Mouse (Mus musculus) hindbrain, postnatal 0 days (tissue): Measurements from ENCODE around the gene Prpf18. TPM values are rescaled to one million over a fixed set of nuclear protein-coding genes. Genes with fewer than 3 reads are reported as not detected.

ENCODE experiments used
- ATAC-seq: fragments of 200-750 bp; cut with Nextera tagmentation; 2 replicates; pipeline ENCODE4 v1.8.0; 2017; ENCODE audit warnings: mild to moderate bottlenecking, moderate TSS enrichment, moderate library complexity
- DNase-seq: peaks from one replicate; pipeline ENCODE4 v3.0.0-alpha.2; 2015; ENCODE audit warnings: low spot score
- H3K27ac ChIP-seq: fragments of 300-500 bp; sonication (generic); 2 replicates; pipeline ENCODE4 v1.5.1; 2014; ENCODE audit warnings: mild to moderate bottlenecking
- H3K27me3 ChIP-seq: fragments of 300-500 bp; sonication (generic); 2 replicates; pipeline ENCODE4 v1.6.1; 2014; ENCODE audit warnings: low read length, mixed read lengths; ENCODE audit not compliant: insufficient read depth
- H3K36me3 ChIP-seq: fragments of 300-500 bp; sonication (generic); 2 replicates; pipeline ENCODE4 v1.6.1; 2014; ENCODE audit warnings: low read length, mixed read lengths; ENCODE audit not compliant: insufficient read depth
- H3K4me1 ChIP-seq: fragments of 300-500 bp; sonication (generic); 2 replicates; pipeline ENCODE4 v1.6.1; 2014; ENCODE audit warnings: antibody characterized with exemption, low read length, mixed read lengths; ENCODE audit not compliant: insufficient read depth
- H3K4me2 ChIP-seq: fragments of 300-500 bp; sonication (generic); 2 replicates; pipeline ENCODE4 v1.6.1; 2014; ENCODE audit warnings: low read depth, mild to moderate bottlenecking, low read length, moderate library complexity, mixed read lengths
- H3K4me3 ChIP-seq: fragments of 300-500 bp; sonication (generic); 2 replicates; pipeline ENCODE4 v1.5.1; 2014; ENCODE audit warnings: low read length
- H3K9ac ChIP-seq: fragments of 300-500 bp; sonication (generic); replicated peaks from 2 replicates; pipeline ENCODE4 v1.6.1; 2014; ENCODE audit warnings: mild to moderate bottlenecking, low read length, moderate library complexity, mixed read lengths
- H3K9me3 ChIP-seq: fragments of 300-500 bp; sonication (generic); 2 replicates; pipeline ENCODE4 v1.6.1; 2016; ENCODE audit warnings: low read length, mixed read lengths
- CTCF ChIP-seq: IDR thresholded peaks from 2 replicates; pipeline ENCODE4 v1.5.1; 2016; ENCODE audit warnings: antibody characterized with exemption, control low read depth, low read depth
- WGBS: fragments of 180-500 bp; shearing (Covaris S2); extraction: QIAGEN DNeasy Blood & Tissue Kit; methylation state at CpG from one replicate; pipeline ENCODE4 v1.1.7; 2014; 5-methylcytosine and 5-hydroxymethylcytosine counted together
- polyA plus RNA-seq: library from polyadenylated mRNA; unstranded; fragments of >200 nt; fragmentation: Nextera tagmentation; extraction: Ambion mirVana; gene quantifications from 2 replicates; pipeline ENCODE4 v1.2.1, GENCODE M21; 2015
- total RNA-seq: library from RNA; depleted of rRNA; stranded (reverse); fragments of >200 nt; gene quantifications from 2 replicates; pipeline ENCODE4 v1.2.3, GENCODE M21; 2014; rRNA removed

Prpf18 gene
- total RNA-seq (23.4 and 26.7 TPM in 2 replicates), polyA plus RNA-seq (27.1 and 28.9 TPM in 2 replicates)

GRCm38 (mm10) chr2:4651500-4652285, at the start of gene Prpf18:
TSS of gene Prpf18 (minus strand) at chr2:4652113.
- no peaks in the 10 kb centered on the region for H3K9me3 ChIP-seq
- no peaks in the 10 kb centered on the region for H3K36me3 ChIP-seq
- peak; percentile 96 for DNase-seq
- peak within 1 kb of the TSS; percentile 76 for H3K4me2 ChIP-seq
- 1% methylated on average over 40 of the region's 40 CpGs for WGBS
- H3K9ac ChIP-seq = peak within 1 kb of the TSS; percentile 82
- peak within 1 kb of the TSS; percentile 71 for H3K27ac ChIP-seq
- peaks cover 6% of the 10 kb centered on the region; the same call in 1 of the 2 replicates for H3K4me1 ChIP-seq
- peak; percentile 93 for ATAC-seq
- peak within 1 kb of the TSS; percentile 91 for H3K4me3 ChIP-seq
- no peaks in the 10 kb centered on the region for H3K27me3 ChIP-seq
- TF ChIP-seq CTCF = peak; percentile 89

GRCm38 (mm10) chr2:4679886-4680285, 28.0 kb upstream of the Prpf18 start:
- Histone ChIP-seq H3K4me3 (no peak overlapping the region), H3K4me1 (no peaks in the 10 kb centered on the region), H3K36me3 (no peaks in the 10 kb centered on the region), H3K9me3 (no peaks in the 10 kb centered on the region), H3K27me3 (no peaks in the 10 kb centered on the region), H3K27ac (no peak overlapping the region), H3K9ac (no peak overlapping the region), H3K4me2 (no peak overlapping the region)
- DNase-seq (no peak), ATAC-seq (no peak)
- WGBS = 80% methylated on average over 3 of the region's 3 CpGs
- no peak for TF ChIP-seq CTCF

- WGBS = 91% methylated on average over 8 of the region's 8 CpGs
- H3K36me3 ChIP-seq = no peaks in the 10 kb centered on the region
- no peaks in the 10 kb centered on the region for H3K4me1 ChIP-seq
- ATAC-seq = no peak
- no peaks in the 10 kb centered on the region for H3K27me3 ChIP-seq
- no peaks in the 10 kb centered on the region for H3K9me3 ChIP-seq
- no peak for TF ChIP-seq CTCF
- H3K27ac ChIP-seq = no peak overlapping the region
- H3K9ac ChIP-seq = no peak overlapping the region
- no peak overlapping the region for H3K4me3 ChIP-seq
- no peak overlapping the region for H3K4me2 ChIP-seq
- no peak for DNase-seq
Measured at GRCm38 (mm10) chr2:4671636-4672035, 19.7 kb upstream of the Prpf18 start.

- TF ChIP-seq CTCF = no peak
- H3K27ac ChIP-seq = no peak overlapping the region
- WGBS = 94% methylated on average over 8 of the region's 8 CpGs
- no peak for DNase-seq
- H3K4me3 ChIP-seq = no peak overlapping the region
- ATAC-seq = no peak
- no peak overlapping the region for H3K4me2 ChIP-seq
- no peaks in the 10 kb centered on the region for H3K36me3 ChIP-seq
- H3K27me3 ChIP-seq = no peaks in the 10 kb centered on the region
- no peaks in the 10 kb centered on the region for H3K4me1 ChIP-seq
- H3K9ac ChIP-seq = no peak overlapping the region
- no peaks in the 10 kb centered on the region for H3K9me3 ChIP-seq
Measured at GRCm38 (mm10) chr2:4669701-4670100, 17.8 kb upstream of the Prpf18 start.

GRCm38 (mm10) chr2:4668626-4669025, 16.7 kb upstream of the Prpf18 start:
- Histone ChIP-seq H3K4me3 (no peak overlapping the region), H3K27me3 (no peaks in the 10 kb centered on the region), H3K9me3 (no peaks in the 10 kb centered on the region), H3K4me1 (no peaks in the 10 kb centered on the region), H3K36me3 (no peaks in the 10 kb centered on the region), H3K9ac (no peak overlapping the region), H3K27ac (no peak overlapping the region), H3K4me2 (no peak overlapping the region)
- DNase-seq = no peak
- ATAC-seq = no peak
- WGBS = 81% methylated on average over 2 of the region's 2 CpGs
- TF ChIP-seq CTCF = no peak

- Histone ChIP-seq H3K27ac (no peak overlapping the region), H3K9me3 (no peaks in the 10 kb centered on the region), H3K36me3 (no peaks in the 10 kb centered on the region), H3K9ac (no peak overlapping the region), H3K27me3 (no peaks in the 10 kb centered on the region), H3K4me1 (no peaks in the 10 kb centered on the region), H3K4me2 (no peak overlapping the region), H3K4me3 (no peak overlapping the region)
- DNase-seq = no peak
- WGBS = 77% methylated on average over 2 of the region's 2 CpGs
- no peak for TF ChIP-seq CTCF
- ATAC-seq = no peak
Measured at GRCm38 (mm10) chr2:4660677-4661076, 8.8 kb upstream of the Prpf18 start.

- H3K4me1 ChIP-seq = peaks cover 6% of the 10 kb centered on the region; the same call in 1 of the 2 replicates
- no peak overlapping the region for H3K4me3 ChIP-seq
- H3K36me3 ChIP-seq = no peaks in the 10 kb centered on the region
- no peak overlapping the region for H3K4me2 ChIP-seq
- no peaks in the 10 kb centered on the region for H3K9me3 ChIP-seq
- no peak for ATAC-seq
- H3K27ac ChIP-seq = no peak overlapping the region
- H3K27me3 ChIP-seq = no peaks in the 10 kb centered on the region
- 100% methylated on average over 2 of the region's 2 CpGs for WGBS
- no peak for DNase-seq
- no peak for TF ChIP-seq CTCF
- H3K9ac ChIP-seq = no peak overlapping the region
Measured at GRCm38 (mm10) chr2:4649646-4650045, 2.3 kb downstream of the Prpf18 start.
